Mouse (Mus musculus): ENCODE data around the gene Dnaaf3. TPM values are rescaled to one million over a fixed set of nuclear protein-coding genes. Genes with fewer than 3 reads are reported as not detected.

The Dnaaf3 gene
- 0.94 TPM for polyA plus RNA-seq (2017; shearing (Covaris generic))

DNA sequence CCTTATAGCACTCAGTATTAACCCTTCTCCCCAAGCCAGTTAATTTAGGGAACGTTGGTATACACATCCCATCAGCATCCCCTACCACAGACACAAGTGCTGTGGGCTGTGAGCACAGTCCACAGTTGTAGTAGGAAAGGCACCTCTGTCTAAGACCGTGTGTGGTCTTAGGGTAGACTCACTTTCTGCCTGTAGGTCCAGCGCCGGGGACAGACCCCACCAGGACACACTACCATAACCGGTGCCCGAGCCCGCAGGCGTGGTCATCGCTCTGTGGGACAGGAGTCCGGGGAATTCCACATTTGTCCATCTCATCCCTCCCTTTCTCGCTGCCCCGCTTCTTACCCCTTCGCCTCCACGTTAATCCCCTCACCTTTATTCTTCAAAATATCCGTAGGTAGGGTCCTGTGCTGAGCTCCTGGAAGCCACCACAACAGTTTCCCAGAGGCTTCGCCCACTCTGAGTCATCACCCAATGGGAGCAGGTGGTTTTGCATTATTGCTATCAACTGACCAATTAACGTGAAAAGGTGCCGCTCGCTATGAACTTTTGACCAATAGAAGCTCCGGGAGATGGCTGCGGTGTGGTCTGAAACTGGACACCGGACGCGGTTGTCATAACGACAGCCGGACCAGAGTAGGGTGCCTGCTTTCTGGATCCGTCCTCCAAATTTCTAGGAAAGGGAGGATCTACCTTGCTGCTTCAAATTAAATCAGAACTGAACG, at the start of gene Dnaaf3:
Gene Dnaaf3, minus strand, starts transcription at position 449 of the 725 bp plus-strand sequence.

GRCm38 (mm10) chr7:4547221-4547641, 15.0 kb upstream of the Dnaaf3 start, which contains the start of gene Syt5:
TSS of gene Syt5 (minus strand) at chr7:4547541.

DNA sequence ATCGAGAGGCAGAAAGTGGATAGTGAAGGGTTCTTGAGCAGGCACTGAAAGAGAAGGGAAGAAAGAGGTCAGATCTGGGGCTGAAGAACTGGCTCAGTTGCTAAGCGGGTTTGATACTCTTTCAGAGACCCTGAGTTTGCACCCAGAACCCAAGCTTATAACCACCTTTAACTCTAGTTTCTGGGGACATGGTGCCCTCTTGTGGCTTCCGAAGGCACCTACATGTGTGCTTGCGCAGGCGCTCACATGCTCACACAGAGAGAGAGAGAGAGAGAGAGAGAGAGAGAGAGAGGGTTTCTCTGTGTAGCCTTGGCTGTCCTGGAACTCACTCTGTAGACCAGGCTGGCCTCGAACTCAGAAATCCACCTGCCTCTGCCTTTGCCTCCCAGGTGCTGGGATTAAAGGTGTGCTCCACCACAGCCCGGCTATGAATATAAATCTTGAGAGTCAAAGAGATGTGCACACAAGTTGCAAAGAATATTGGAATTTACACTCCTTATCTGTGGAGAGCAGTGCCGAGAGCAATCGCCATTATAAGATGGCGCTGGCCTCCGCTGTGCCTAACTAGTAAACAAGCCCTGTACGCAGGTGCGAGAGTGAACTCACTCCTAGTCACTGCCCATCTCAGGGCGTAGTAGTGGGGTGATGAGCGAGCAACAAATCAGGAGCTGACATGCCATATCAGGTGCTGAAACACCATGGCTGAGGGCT, 7.9 kb downstream of the Dnaaf3 start, which contains the start of gene Tnni3:
Gene Tnni3, minus strand, starts transcription at position 18 of the 711 bp plus-strand sequence.

GRCm38 (mm10) chr7:4516332-4517050, 15.8 kb downstream of the Dnaaf3 start, which contains the start of gene Tnnt1:
TSS of gene Tnnt1 (minus strand) at chr7:4516382.

DNA sequence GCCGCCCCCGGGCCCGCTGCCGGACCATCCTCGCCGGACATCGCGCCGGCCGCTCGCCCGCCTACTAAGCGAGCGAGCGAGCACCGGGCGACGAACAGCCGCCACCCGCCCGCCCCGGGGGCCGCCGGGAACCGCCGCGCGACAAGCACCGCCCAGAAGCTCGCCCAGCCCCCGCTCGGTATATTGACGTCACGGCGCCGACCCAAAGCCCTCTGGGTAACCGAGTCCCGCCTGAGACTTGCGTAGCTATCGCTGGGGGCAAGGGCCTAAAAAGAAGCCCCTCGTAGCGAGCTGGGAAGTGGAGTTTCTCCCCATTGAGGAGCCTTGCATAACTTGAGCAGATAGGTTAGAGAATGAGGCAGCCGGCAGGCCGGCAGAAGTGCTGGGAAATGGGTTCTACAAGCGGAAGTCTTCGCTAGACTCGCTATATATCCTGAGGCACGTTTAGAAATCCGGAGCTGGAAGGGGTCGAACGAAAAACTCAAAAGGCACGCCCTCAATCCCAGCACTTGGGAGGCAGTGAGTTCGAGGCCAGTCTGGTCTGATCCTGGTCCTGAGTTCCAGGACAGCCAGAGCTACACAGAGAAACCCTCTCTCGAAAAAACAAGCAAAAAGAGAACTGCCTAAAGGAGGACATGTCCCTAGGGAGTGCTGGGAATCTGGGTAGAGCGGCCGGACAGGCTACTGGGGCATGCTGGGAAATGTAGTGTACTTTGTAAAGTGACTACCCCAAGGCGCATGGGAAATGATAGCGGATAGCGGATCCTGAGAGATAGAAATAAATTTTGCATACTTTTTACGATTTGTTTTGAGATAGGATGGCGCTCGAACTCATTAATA, 30.5 kb downstream of the Dnaaf3 start, which contains the start of gene Ppp1r12c:
Gene Ppp1r12c, minus strand, starts transcription at position 123 of the 840 bp plus-strand sequence.

Other genes starting within 250 kb of the Dnaaf3 start
- gene Ncr1, start 194.7 kb downstream of the Dnaaf3 start, polyA plus RNA-seq (2017; shearing (Covaris generic)), result not detected
- gene Gp6, start 134.7 kb downstream of the Dnaaf3 start, polyA plus RNA-seq (2017; shearing (Covaris generic)), result not detected
- 7.3 TPM for gene Rdh13, start 86.8 kb downstream of the Dnaaf3 start, polyA plus RNA-seq (2017; shearing (Covaris generic))
- 10.6 TPM for gene Eps8l1, start 71.8 kb downstream of the Dnaaf3 start, polyA plus RNA-seq (2017; shearing (Covaris generic))
- gene Ppp1r12c, start 30.8 kb downstream of the Dnaaf3 start, polyA plus RNA-seq (2017; shearing (Covaris generic)), result 31.8 TPM
- 7.6 TPM for gene Tnnt1, start 16.1 kb downstream of the Dnaaf3 start, polyA plus RNA-seq (2017; shearing (Covaris generic))
- 0.99 TPM for gene Tnni3, start 8.2 kb downstream of the Dnaaf3 start, polyA plus RNA-seq (2017; shearing (Covaris generic))
- gene Syt5, start 15.1 kb upstream of the Dnaaf3 start, polyA plus RNA-seq (2017; shearing (Covaris generic)), result 0.41 TPM
- not detected for gene Ptprh, start 71.6 kb upstream of the Dnaaf3 start, polyA plus RNA-seq (2017; shearing (Covaris generic))
- 3.5 TPM for gene Tmem86b, start 99.0 kb upstream of the Dnaaf3 start, polyA plus RNA-seq (2017; shearing (Covaris generic))
- gene Ppp6r1, start 126.6 kb upstream of the Dnaaf3 start, polyA plus RNA-seq (2017; shearing (Covaris generic)), result 26.6 TPM
- gene Hspbp1, start 152.6 kb upstream of the Dnaaf3 start, polyA plus RNA-seq (2017; shearing (Covaris generic)), result 87.0 TPM
- not detected for gene Brsk1, start 158.2 kb upstream of the Dnaaf3 start, polyA plus RNA-seq (2017; shearing (Covaris generic))
- not detected for gene Tmem150b, start 192.8 kb upstream of the Dnaaf3 start, polyA plus RNA-seq (2017; shearing (Covaris generic))
- gene Kmt5c, start 207.7 kb upstream of the Dnaaf3 start, polyA plus RNA-seq (2017; shearing (Covaris generic)), result 45.4 TPM
- 4.9 TPM for gene Cox6b2, start 220.6 kb upstream of the Dnaaf3 start, polyA plus RNA-seq (2017; shearing (Covaris generic))
- not detected for gene Fam71e2, start 238.8 kb upstream of the Dnaaf3 start, polyA plus RNA-seq (2017; shearing (Covaris generic))